Mouse (Mus musculus): ENCODE results near the gene Pla2g2c. TPM values are rescaled to one million over a fixed set of nuclear protein-coding genes. Genes with fewer than 3 reads are reported as not detected.

Pla2g2c gene
- polyA plus RNA-seq, 1 experiment from 2014 or later: 0.89 TPM

GRCm38 (mm10) chr4:138711051-138711820 is 13.4 kb upstream of the Pla2g2c start:
- WGBS: 70% methylated on average over 17 of the region's 17 CpGs
- peaks cover 11% of the 10 kb centered on the region; the same call in 1 of the 2 replicates for H3K4me1 ChIP-seq (replicated peaks)
- no peaks in the 10 kb centered on the region for H3K27me3 ChIP-seq (ENCODE audit: insufficient read depth, poor library complexity, severe bottlenecking)
- DNase-seq (ENCODE audit: low spot score): no peak
- H3K36me3 ChIP-seq: no peaks in the 10 kb centered on the region
- no peaks in the 10 kb centered on the region for H3K9me3 ChIP-seq
- no peak overlapping the region for H3K27ac ChIP-seq
- H3K4me3 ChIP-seq: no peak overlapping the region

GRCm38 (mm10) chr4:138712096-138712495 is 12.5 kb upstream of the Pla2g2c start:
- Histone ChIP-seq H3K9me3 (no peaks in the 10 kb centered on the region), H3K27ac (no peak overlapping the region), H3K4me1 (replicated peaks) (peaks cover 11% of the 10 kb centered on the region; the same call in 1 of the 2 replicates), H3K4me3 (no peak overlapping the region), H3K27me3 (ENCODE audit: insufficient read depth, poor library complexity, severe bottlenecking) (no peaks in the 10 kb centered on the region), H3K36me3 (no peaks in the 10 kb centered on the region)
- 87% methylated on average over 11 of the region's 11 CpGs for WGBS
- no peak for DNase-seq (ENCODE audit: low spot score)

GRCm38 (mm10) chr4:138712621-138713020 is 12.0 kb upstream of the Pla2g2c start:
- no peak for DNase-seq (ENCODE audit: low spot score)
- H3K4me3 ChIP-seq: no peak overlapping the region
- no peaks in the 10 kb centered on the region for H3K9me3 ChIP-seq
- H3K27ac ChIP-seq: no peak overlapping the region
- no peaks in the 10 kb centered on the region for H3K27me3 ChIP-seq (ENCODE audit: insufficient read depth, poor library complexity, severe bottlenecking)
- peaks cover 11% of the 10 kb centered on the region; the same call in 1 of the 2 replicates for H3K4me1 ChIP-seq (replicated peaks)
- 80% methylated on average over 8 of the region's 8 CpGs for WGBS
- no peaks in the 10 kb centered on the region for H3K36me3 ChIP-seq

GRCm38 (mm10) chr4:138714186-138714585 is 10.4 kb upstream of the Pla2g2c start:
- WGBS: 88% methylated on average over 1 of the region's 1 CpGs
- no peaks in the 10 kb centered on the region for H3K27me3 ChIP-seq (ENCODE audit: insufficient read depth, poor library complexity, severe bottlenecking)
- DNase-seq (ENCODE audit: low spot score): no peak
- no peak overlapping the region for H3K27ac ChIP-seq
- H3K4me1 ChIP-seq (replicated peaks): 0 out of 2 replicates have a peak, but pooled peaks cover 3% of the 10 kb centered on the region
- no peaks in the 10 kb centered on the region for H3K36me3 ChIP-seq
- H3K4me3 ChIP-seq: no peak overlapping the region
- no peaks in the 10 kb centered on the region for H3K9me3 ChIP-seq

GRCm38 (mm10) chr4:138716697-138717096 is 7.9 kb upstream of the Pla2g2c start:
- 92% methylated on average over 9 of the region's 9 CpGs for WGBS
- Histone ChIP-seq H3K27me3 (ENCODE audit: insufficient read depth, poor library complexity, severe bottlenecking) (no peaks in the 10 kb centered on the region; the same call in 1 of the 2 replicates), H3K27ac (no peak overlapping the region), H3K9me3 (no peaks in the 10 kb centered on the region), H3K36me3 (no peaks in the 10 kb centered on the region), H3K4me1 (replicated peaks) (peaks cover 2% of the 10 kb centered on the region; the same call in 1 of the 2 replicates), H3K4me3 (no peak overlapping the region)
- DNase-seq (ENCODE audit: low spot score): no peak

GRCm38 (mm10) chr4:138718586-138719263 is 5.9 kb upstream of the Pla2g2c start:
- H3K4me3 ChIP-seq: no peak overlapping the region
- no peaks in the 10 kb centered on the region for H3K9me3 ChIP-seq
- no peaks in the 10 kb centered on the region; the same call in 1 of the 2 replicates for H3K27me3 ChIP-seq (ENCODE audit: insufficient read depth, poor library complexity, severe bottlenecking)
- DNase-seq (ENCODE audit: low spot score): no peak
- WGBS: 85% methylated on average over 5 of the region's 5 CpGs
- peaks cover 23% of the 10 kb centered on the region for H3K4me1 ChIP-seq (replicated peaks)
- no peaks in the 10 kb centered on the region for H3K36me3 ChIP-seq
- H3K27ac ChIP-seq: no peak overlapping the region

GRCm38 (mm10) chr4:138719264-138719596 is 5.4 kb upstream of the Pla2g2c start:
- Histone ChIP-seq H3K4me3 (no peak overlapping the region), H3K9me3 (no peaks in the 10 kb centered on the region), H3K27me3 (ENCODE audit: insufficient read depth, poor library complexity, severe bottlenecking) (no peaks in the 10 kb centered on the region; the same call in 1 of the 2 replicates), H3K4me1 (replicated peaks) (peaks cover 28% of the 10 kb centered on the region), H3K27ac (no peak overlapping the region), H3K36me3 (no peaks in the 10 kb centered on the region)
- WGBS: 81% methylated on average over 5 of the region's 5 CpGs
- no peak for DNase-seq (ENCODE audit: low spot score)

- Histone ChIP-seq H3K4me1 (replicated peaks) (peaks cover 46% of the 10 kb centered on the region), H3K27me3 (ENCODE audit: insufficient read depth, poor library complexity, severe bottlenecking) (no peaks in the 10 kb centered on the region; the same call in 1 of the 2 replicates), H3K27ac (no peak overlapping the region), H3K4me3 (no peak overlapping the region), H3K36me3 (no peaks in the 10 kb centered on the region), H3K9me3 (no peaks in the 10 kb centered on the region)
- 69% methylated on average over 15 of the region's 15 CpGs for WGBS
- DNase-seq (ENCODE audit: low spot score): no peak
Observed at GRCm38 (mm10) chr4:138723493-138724281, 905 bp upstream of the Pla2g2c start.

GRCm38 (mm10) chr4:138725127-138725461 is 502 bp downstream of the Pla2g2c start:
- 6% methylated on average over 13 of the region's 13 CpGs for WGBS

GRCm38 (mm10) chr4:138725751-138726150 is 1.2 kb downstream of the Pla2g2c start:
- H3K27me3 ChIP-seq (ENCODE audit: insufficient read depth, poor library complexity, severe bottlenecking): no peaks in the 10 kb centered on the region; the same call in 1 of the 2 replicates
- DNase-seq (ENCODE audit: low spot score): no peak
- WGBS: 85% methylated on average over 5 of the region's 5 CpGs
- peak overlapping the region; percentile 85 for H3K27ac ChIP-seq
- 0 out of 2 replicates have a peak overlapping the region, but pooled peaks have one; percentile 50 for H3K4me3 ChIP-seq
- H3K4me1 ChIP-seq (replicated peaks): peaks cover 57% of the 10 kb centered on the region
- H3K36me3 ChIP-seq: no peaks in the 10 kb centered on the region
- no peaks in the 10 kb centered on the region for H3K9me3 ChIP-seq

More at GRCm38 (mm10) chr4:138725127-138725461, 502 bp downstream of the Pla2g2c start:
- peak overlapping the region; percentile 85 for H3K27ac ChIP-seq
- H3K9me3 ChIP-seq: no peaks in the 10 kb centered on the region
- no peaks in the 10 kb centered on the region for H3K36me3 ChIP-seq
- H3K4me3 ChIP-seq: peak overlapping the region; percentile 50
- H3K4me1 ChIP-seq (replicated peaks): peaks cover 57% of the 10 kb centered on the region
- DNase-seq (ENCODE audit: low spot score): peak; percentile 83
- no peaks in the 10 kb centered on the region; the same call in 1 of the 2 replicates for H3K27me3 ChIP-seq (ENCODE audit: insufficient read depth, poor library complexity, severe bottlenecking)

GRCm38 (mm10) chr4:138729018-138729703 is 4.6 kb downstream of the Pla2g2c start:
- no peaks in the 10 kb centered on the region for H3K27me3 ChIP-seq (ENCODE audit: insufficient read depth, poor library complexity, severe bottlenecking)
- WGBS: 29% methylated on average over 9 of the region's 9 CpGs
- peaks cover 30% of the 10 kb centered on the region for H3K4me1 ChIP-seq (replicated peaks)
- no peaks in the 10 kb centered on the region for H3K36me3 ChIP-seq
- peak; percentile 41 for DNase-seq (ENCODE audit: low spot score)
- peak overlapping the region; percentile 67 for H3K27ac ChIP-seq
- H3K4me3 ChIP-seq: no peak overlapping the region
- H3K9me3 ChIP-seq: no peaks in the 10 kb centered on the region

- H3K4me1 ChIP-seq (replicated peaks): peaks cover 30% of the 10 kb centered on the region
- H3K36me3 ChIP-seq: no peaks in the 10 kb centered on the region
- no peaks in the 10 kb centered on the region for H3K27me3 ChIP-seq (ENCODE audit: insufficient read depth, poor library complexity, severe bottlenecking)
- no peak for DNase-seq (ENCODE audit: low spot score)
- no peaks in the 10 kb centered on the region for H3K9me3 ChIP-seq
- WGBS: 75% methylated on average over 7 of the region's 7 CpGs
- no peak overlapping the region for H3K4me3 ChIP-seq
- H3K27ac ChIP-seq: 0 out of 2 replicates have a peak overlapping the region, but pooled peaks have one; percentile 40
Observed at GRCm38 (mm10) chr4:138734105-138734504, 9.5 kb downstream of the Pla2g2c start.
